Mouse (Mus musculus) cerebellum, adult 9-10 months (tissue): ENCODE results near the gene Tns1.

Experiments used
- DNase-seq: peaks from one replicate; pipeline ENCODE4 v3.0.0; 2022

Gene Tns1

DNA sequence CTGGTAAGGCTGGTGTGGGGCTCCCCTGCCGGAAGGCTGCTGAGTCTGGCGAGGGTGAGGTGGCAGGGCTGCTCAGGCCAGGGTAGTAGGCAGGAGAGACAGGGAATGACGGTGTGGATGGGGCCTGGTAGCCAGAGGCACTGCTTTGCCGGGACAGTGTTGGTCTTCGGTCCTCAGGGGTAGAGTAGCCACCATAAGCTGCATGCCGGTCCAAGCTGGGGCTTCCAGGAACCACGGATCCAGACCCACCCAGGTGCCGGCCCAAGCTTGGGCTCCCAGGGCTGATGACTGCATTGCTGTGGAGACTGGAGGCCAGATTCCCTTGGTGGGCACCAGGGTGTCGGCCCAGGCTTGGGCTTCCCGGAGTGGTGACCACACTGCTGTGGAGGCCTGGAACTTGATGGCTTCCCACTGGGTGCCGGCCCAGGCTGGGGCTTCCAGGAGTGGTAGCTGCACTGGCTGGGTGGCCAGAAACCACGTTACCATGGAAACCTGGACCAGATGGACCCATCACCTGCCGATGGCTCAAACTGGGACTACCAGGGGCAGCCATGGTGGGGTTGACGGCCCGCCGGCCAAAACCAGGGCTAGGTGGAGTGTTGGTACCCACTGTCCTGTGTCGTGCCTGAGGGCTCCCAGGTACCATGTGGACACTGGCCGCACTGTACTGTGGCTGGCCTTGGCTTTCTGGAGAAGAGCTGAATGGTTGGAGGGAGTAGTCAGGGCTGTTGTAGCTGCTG is 199.2 kb downstream of the Tns1 start:
- no peak for DNase-seq

DNA sequence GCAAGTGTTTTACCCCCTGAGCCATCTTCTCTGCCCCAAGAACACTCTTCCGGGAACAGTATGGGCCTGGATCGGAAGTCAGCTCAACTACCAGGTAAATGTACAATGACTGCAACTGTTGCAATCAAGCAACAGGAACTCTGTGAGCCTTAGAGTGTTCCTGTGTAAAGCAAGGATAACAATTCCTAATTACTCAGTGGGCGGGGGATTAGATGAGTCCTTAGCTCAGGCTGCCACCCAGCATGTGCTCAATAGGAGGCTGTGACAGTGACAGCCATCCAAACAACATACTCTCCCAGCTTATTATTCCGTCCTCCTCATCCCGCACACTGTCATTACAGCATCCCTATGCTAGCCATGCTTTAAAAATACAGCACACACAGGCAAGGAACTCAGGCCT is 200.0 kb downstream of the Tns1 start:
- DNase-seq, result no peak

DNA sequence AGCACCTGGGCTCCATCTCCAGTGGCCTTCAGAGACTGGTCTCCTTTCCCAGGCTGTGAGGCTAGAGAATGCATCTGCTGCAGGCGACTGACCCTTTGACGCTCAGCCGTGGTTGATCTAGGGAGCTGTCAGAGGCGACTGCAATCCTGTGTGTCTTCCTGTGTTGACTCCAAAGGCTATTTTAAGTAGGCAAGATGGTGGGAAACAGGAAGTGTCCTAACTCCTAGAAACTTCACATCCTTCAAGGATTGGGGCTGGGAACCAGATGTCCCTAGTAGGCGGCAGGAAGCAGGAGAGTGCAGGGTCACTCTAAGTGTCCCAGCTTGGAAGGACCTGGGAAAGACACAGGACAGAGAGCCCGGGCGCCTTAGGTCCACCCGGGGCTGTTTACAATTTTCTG is 201.1 kb downstream of the Tns1 start:
- DNase-seq, result no peak

DNA sequence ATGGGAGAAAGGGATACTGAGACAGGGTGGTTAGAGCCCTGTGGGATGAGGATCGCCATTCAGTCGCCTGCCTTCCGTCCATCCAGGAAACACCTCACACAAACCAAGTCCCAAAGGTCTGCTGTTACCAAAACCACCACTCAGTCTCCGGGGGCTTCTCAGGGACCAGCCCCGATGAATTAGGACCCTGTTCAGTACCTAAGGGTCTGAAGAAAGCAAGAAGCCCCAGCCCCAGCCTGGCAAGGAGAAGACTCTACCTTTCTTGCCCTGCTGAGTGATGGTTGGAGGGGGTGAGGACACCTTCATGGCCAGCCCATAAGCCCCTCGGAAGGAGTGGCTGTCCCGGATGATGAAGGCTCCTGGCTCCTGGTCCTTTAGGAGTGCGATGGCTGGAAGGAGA is 203.5 kb downstream of the Tns1 start:
- no peak for DNase-seq

DNA sequence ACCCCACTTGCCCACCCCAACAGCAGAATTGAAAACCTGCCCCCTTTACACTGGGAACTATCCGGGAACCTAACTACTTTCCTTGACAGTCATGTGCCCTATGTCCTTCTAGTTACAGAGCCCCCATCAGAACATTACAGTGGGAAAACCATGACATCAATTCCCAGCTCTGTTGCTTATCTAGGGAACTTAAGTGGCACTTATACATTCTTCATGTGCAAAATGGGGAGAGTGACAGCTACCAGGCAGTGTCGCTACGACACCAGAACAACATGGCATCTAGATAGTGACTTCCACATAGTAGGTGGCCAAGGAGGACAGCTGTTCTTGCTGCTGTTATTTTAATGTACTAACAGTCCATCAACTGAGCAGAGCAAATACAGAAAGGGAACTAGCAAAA is 204.3 kb downstream of the Tns1 start:
- DNase-seq, result no peak

DNA sequence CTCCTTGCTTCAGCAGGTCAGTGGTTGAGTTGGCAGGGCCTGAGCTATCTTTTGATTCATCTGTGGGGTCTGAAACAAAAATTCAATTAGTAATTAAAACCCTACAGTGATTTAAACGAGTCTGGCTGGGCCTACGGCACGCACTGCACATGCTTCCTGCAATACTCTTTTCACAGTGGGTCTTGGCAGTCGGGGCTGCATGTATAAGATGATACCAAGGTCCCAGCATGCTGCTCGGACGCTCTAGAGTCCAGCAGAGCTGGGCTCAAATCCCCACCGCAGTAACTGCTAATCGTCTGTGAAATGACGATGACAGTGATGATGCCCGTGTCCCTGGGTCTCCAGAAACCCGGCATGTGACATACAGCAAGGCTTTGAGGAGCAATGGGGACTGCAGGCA is 206.2 kb downstream of the Tns1 start:
- no peak for DNase-seq

DNA sequence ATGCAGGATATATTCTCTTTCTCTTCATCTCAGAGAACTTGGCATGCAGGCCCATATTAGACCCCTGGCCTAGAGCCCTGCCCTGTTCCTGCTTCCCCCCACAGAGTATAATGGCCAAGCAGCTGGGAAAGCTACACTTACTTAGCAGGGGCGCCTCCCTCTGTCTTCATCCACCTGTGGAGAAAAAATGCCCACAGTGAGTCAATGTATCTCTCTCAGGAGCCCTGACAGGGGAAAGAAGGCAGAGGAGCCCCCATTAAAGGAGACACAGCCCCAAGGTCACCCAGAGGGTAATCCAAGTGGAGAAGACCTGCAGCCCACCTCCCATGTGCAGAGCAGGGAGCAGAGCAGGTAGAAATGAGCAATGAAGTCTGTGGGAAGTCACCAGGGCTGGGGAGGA is 208.0 kb downstream of the Tns1 start:
- DNase-seq, result no peak

DNA sequence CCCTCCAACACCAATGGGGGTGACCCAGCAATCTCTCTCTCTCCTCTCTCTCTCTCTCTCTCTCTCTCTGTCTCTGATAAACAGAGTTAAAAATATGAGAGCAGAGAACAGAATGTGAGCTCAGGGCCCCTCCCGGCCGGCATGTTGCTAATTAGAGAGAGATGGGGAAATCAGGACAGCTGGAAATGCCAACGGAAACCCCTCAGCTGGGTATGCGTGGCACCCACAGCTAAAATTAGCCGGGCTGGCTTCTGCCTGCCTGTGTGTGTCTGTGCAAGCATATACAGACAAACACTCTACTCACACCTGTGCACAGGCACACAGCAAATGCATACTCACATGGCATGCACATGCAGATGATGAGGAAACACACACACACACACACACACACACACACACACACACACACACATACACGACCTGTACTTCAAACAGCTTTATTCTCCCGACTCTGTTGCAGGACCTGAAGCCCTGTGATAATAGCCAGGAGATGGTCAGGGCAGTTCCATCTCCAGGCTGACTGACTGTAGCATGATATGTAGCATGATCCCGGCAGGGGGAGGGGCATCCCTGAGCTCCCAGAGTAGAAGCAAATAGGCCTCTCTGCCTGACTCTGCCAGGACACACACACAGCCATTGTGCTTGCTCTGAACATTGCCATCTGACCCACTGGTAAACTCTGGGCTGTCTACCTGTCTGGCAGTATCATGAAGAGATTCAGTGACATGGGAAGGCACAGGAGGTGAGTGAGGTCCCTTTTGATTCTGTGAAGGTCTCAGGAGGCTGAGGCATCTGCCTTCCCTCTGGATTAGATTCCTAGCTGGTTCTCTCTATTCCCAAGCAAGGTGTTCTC is 208.8 kb downstream of the Tns1 start:
- no peak for DNase-seq

DNA sequence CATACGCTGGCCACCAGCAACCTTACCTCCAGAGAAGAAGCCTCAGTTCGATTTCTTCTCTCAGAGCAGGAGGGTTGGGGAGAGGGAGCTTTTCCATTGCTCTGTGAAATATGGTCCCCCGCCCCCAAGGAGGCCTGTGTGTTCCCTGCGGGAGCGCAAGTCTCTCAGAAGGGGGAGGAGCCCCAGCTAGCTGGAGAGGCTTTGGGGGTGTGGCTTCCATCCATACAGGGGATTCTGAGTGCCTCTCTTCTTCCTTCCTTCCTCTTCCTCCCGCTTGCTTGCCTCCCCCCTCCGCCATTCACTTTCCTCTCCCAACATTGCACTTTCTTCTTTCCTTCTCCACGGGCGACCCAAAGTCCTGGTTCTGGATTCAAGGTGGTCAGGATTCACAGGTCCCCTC is 210.2 kb downstream of the Tns1 start:
- DNase-seq, result no peak

DNA sequence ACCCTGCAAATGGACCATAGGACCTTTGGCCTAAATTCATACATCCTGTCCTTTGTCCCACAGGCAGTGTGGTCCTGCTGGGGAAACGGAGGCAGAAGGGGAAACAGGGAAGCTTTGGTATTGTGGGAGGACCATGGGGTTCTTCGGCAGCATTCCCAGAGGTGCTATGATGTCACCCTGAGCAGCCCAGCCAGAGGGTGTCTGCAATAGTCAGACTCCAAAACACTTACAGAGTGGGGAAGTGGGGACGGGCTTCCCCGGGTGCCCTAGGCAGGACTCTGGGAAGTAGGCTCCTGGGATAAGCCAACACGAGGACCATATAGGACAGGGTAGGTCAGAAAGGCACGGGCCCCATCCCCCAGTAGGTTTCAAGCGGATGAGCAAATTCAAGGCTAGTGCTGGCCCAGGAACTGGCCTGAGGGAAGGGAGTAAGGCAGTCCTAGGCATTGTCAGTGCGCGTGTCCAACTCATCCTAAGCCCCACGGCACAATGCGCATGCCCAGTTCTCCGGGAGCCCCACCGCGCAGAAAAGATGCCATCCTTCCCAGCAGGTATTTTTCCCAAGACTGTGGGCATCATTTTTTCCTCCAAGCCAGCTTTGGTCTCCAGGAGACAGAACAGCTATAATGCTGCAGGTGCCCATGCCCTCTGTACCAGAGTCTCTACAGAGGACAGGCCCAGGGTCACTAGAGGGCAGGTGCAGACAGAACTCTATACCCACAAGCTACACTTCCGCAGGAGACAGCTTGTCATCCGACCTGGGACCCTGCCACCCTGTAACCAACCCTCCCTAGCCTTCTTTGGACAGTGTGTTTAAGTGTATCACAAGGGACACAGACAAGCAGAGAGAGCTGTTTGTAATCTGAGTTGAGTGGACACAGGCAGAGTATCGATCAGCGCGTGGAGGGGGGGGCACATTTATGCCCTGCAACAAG is 210.9 kb downstream of the Tns1 start:
- no peak for DNase-seq

DNA sequence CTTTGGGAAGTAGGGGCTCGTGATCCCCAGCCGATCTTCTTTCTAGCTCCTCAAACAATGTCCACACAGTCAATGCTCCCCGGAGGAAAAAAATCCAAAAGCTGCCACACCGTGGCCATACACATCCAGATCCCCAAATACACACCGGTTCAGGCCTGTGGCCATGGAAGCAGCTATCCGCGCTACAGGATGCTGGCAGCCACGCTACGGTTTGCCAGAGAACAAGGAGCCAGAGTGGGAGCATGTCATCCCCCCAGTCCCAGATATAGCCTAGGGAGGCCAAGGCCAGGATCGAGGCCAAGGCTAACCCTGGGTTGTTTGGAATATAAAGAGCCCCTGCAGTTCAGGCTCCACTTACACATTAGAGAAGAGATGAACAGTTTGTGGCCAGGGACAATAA is 211.8 kb downstream of the Tns1 start:
- peak; percentile 16 for DNase-seq

DNA sequence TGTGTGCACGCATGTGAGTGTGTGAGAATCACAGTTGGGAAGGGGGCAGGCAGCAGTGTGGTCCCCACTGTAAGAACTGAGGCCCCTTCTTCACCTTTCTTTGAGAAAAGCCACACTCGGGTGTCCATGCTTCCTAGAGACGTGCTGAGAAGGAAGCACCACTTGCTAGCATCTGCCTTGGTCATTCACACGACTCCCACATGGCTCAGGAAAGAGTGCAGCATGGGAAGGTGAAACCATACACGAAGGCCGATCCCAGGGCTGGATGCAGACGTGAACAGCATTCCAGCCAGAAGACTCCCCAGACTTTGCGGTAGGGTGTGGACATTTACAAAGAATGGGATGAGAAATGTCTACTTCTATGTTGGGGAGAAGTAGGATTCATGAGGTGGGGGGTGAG is 212.3 kb downstream of the Tns1 start:
- DNase-seq, result no peak

DNA sequence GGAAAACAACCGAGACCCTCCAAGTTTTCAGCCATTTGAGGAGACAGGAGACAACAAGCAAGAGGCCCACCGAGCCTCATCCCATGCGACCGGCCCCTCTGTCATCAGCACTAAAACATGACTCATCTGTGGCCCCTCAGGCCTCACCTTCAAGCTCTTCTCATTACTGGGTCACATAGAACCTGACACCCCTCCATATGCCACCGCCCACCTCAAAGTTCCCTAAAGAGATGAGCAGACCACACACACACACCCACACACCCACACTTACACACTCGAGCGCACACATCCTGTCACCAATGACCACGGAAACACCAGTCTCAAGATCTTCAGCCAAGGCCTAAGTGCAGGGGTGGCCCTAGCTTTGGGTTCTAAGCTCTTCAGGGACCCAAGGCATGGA is 213.5 kb downstream of the Tns1 start:
- no peak for DNase-seq

DNA sequence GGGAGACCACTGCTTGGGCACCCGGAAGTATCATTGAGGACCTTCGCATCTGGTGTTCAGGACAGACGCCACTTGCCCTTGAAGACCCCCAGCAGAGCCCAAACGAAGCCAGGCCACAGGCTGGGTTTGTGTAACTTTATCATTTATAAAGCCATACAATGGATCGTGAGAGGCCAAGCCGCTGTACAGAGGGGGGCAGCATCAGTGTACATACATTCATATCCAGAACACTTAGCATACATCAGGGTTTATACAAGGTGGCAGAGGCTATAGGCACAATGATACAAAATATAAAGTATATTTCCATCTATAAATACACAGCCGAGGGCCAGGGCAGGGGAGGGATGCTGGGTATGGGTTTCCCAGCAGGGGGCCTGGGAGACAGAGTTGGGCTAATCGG is 214.1 kb downstream of the Tns1 start:
- DNase-seq, result no peak

DNA sequence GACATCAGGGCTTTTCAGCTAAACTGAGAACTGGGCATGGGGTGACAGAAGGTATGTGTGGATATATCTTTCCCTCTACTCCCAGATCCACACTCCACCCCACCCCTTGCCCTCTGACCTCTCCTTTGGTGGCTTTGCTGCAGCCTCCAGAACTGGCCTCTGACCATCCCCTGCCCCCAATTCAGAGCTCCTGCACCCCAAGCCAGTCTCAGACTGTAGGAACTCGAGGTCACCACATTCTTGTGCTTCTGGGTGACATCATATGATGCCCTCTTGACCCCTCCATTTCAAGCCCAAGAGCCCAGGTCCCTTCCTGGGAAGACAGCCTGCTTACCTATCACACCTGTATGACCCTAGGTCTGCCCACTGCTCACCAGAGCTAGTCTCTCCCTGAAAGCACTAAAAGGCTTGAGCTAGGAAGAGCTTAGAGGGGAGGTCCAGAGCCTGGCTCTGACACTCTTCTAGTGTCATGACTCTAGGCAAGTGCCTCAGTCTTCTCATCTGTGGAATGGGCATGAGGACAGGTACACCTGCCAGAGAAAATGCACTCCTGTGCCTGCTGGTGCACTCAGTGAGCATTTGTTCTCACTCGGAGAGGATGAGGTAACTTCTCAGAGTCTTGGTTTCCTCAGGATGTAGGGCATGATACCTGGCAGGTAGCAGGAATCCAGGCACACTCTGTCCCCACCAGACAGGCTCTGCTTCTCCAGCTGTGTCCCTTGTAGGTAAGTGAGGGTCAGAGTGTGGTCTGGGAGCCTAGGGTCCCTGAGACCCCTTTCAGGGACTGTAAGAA is 214.9 kb downstream of the Tns1 start:
- no peak for DNase-seq

DNA sequence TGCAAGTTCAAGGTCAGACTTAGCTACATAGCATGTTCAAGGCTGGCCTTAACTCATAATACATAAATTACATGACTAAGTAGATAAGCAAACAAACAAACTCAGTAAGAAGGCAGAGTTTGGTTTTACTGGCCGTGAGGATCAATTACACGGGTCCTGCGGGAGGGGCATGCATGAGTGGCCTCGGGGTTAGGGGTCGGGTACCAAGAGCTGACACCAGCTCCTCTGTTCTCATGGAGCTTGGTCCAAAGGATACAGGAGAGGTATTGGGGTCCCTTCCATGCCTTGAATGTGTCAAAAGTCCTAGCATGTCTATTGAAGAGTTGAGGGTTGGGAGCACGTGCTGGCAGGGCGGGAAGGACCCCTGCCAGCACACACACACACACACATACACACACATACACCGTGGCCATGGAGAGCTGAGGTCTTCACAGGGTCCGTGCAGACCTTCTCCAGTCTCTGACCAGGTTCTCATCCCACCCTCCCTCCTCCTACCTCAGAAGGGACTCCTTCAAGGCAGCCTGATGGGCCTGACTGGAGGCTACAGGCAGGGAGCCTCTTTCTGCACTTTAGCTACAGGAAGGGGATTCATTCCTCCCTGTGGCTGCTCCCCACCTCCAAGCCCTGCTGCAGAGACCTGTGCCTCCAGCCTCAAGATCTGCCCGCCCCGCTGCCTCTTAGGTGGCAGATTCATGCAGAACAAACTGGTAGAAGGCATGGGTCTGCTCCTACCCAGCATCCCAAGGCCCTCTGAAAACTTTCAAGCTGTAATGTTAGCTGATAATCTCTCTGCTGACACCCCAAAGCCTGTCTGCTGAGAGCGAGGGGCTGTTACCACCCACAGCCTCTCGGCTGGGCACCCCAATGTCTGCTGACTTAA is 215.9 kb downstream of the Tns1 start:
- no peak for DNase-seq

DNA sequence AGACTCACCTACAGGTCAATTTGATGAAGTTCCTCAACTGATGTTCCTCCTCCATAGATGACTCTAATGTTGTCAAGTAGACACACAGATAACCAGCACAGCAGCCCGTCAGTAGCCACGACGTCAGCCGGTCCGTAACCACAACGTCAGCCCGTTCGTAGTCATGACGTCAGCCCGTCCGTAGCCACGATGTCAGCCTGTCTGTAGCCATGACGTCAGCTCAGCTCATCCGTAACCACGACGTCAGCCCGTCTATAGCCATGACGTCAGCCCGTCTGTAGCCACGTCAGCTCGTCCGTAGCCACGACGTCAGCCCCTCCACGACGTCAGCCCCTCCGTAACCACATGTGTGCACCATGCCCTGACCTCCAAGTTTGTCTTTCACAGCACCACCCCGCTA is 217.1 kb downstream of the Tns1 start:
- no peak for DNase-seq

DNA sequence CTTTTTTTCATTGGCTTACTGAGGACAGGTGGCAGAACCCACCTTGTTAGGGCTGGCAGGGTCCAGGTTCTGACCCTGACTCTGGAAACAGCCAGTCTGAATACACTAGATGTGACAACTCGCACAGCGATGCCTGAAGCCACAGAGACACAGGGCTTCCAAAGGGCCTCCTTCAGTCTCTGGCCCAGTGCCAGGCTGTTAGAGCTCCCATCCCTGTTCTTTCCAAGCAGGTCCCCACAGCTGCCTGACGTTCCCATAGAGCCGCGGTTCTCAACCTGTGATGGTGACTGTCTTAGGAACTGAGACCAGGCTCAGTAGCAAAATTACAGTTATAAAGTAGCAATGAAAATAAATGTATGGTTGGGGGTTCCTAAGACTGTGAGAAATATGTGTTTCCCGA is 217.9 kb downstream of the Tns1 start:
- DNase-seq, result no peak

DNA sequence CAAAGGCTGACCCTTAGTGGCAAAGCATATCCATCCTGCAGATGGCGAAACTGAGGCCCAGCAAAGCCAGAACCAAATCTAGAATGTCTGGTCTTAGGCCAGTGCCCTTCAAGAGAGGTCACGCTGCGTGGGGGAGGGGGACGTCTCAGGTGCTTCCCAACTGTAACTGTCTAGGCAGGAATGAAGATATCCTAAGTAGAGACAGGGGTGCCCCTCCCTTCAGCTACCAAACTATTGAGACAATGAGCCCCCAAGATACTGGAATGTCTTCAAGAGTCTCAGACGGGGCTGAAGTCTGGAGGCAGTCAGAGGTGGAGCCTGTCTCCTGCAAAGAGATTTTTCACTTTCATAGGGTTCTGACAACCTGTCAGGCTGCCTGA is 218.4 kb downstream of the Tns1 start:
- no peak for DNase-seq

DNA sequence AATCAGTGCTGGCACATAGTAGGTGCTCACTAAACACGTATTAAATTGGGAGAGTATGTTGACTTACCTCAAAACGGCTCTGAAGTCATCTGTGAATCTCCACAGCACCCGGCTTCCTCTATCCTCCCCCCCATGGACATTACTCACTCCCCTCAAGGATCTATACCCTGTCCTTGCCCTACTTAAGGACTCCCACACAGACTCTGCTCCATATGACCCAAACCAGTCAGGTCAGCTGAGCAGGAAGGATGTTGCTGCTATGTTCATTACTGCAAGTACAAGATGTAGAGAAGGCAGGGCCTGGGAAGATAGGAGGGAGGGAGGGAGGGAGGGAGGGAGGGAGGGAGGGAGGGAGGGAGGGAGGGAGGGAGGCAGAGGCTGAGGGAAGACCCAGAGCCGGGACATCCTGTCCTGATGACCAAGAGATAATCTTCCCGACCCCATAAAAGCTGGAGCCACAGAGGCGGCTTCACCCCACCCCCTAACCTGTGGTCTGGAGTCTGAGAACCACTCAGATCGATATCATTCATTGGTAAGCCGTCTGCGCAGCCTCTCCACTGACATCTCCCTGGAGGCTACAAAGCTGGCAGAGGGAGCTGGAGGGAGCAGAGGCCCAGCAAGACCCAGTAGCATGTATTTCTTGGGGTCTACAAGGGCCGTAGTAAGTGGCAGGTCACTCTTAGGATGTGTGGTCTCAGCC is 219.0 kb downstream of the Tns1 start:
- DNase-seq, result no peak

DNA sequence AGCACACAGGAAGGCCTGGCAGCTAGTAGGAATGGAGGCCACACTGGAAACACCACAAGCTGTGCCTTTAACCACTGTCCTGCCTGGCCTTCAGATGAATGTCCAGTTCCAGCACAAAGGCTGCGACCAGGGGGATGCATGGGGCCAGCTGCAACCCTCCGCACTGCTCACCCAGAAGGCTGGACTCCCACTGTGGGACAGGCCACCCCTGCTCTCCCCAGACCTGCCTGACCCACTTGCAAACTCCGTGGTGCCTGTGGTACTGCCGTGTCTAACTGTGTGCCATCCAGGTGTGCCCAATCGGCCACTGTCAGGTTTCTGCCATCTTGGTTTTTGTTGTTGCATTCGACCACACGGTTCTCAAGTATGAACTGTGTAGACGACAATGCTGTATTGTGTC is 219.6 kb downstream of the Tns1 start:
- DNase-seq, result no peak
